Mouse (Mus musculus) limb, embryonic 13.5 days (tissue): ENCODE data around the gene Cryz. TPM values are rescaled to one million over a fixed set of nuclear protein-coding genes. Genes with fewer than 3 reads are reported as not detected.
"Not testable (repeated sequence)": the region's sequence is repeated elsewhere in the genome, so short reads cannot be mapped to it uniquely, and the experiment has no call there.

Experiments used
- ATAC-seq: fragments of 200-750 bp; cut with Nextera tagmentation; 2 replicates; pipeline ENCODE4 v1.8.0; 2017; ENCODE audit warnings: low read depth, moderate number of reproducible peaks, moderate TSS enrichment; ENCODE audit not compliant: low FRiP score
- H3K27ac ChIP-seq: fragments of 300-500 bp; sonication (generic); 2 replicates; pipeline ENCODE4 v1.5.1; 2015; ENCODE audit warnings: inconsistent platforms, mild to moderate bottlenecking, moderate library complexity
- H3K27me3 ChIP-seq: fragments of 300-500 bp; sonication (generic); 2 replicates; pipeline ENCODE4 v1.6.1; 2015; ENCODE audit warnings: mild to moderate bottlenecking, inconsistent platforms
- H3K36me3 ChIP-seq: fragments of 300-500 bp; sonication (generic); 2 replicates; pipeline ENCODE4 v1.6.1; 2015; ENCODE audit warnings: inconsistent platforms, mild to moderate bottlenecking, moderate library complexity
- H3K4me1 ChIP-seq: fragments of 300-500 bp; sonication (generic); 2 replicates; pipeline ENCODE4 v1.6.1; 2015; ENCODE audit warnings: inconsistent platforms
- H3K4me2 ChIP-seq: fragments of 300-500 bp; sonication (generic); replicated peaks from 2 replicates; pipeline ENCODE4 v1.6.1; 2015; ENCODE audit warnings: inconsistent platforms, mild to moderate bottlenecking, moderate library complexity
- H3K4me3 ChIP-seq: fragments of 300-500 bp; sonication (generic); 2 replicates; pipeline ENCODE4 v1.5.1; 2015; ENCODE audit warnings: moderate library complexity, mild to moderate bottlenecking, inconsistent platforms
- H3K9ac ChIP-seq: fragments of 300-500 bp; sonication (generic); 2 replicates; pipeline ENCODE4 v1.6.1; 2015; ENCODE audit warnings: mild to moderate bottlenecking, inconsistent platforms
- H3K9me3 ChIP-seq: fragments of 300-500 bp; sonication (generic); 2 replicates; pipeline ENCODE4 v1.6.1; 2016; ENCODE audit warnings: inconsistent platforms
- WGBS: fragments of 180-500 bp; shearing (Covaris S2); methylation state at CpG from one replicate; pipeline ENCODE4 v1.1.7; 2015; 5-methylcytosine and 5-hydroxymethylcytosine counted together
- polyA plus RNA-seq: library from polyadenylated mRNA; unstranded; fragments of >200 nt; fragmentation: Nextera tagmentation; extraction: Ambion mirVana; gene quantifications from 2 replicates; pipeline ENCODE4 v1.2.1, GENCODE M21; 2015

Cryz gene
- polyA plus RNA-seq, 1 experiment from 2014 or later, result 22.1 TPM

DNA sequence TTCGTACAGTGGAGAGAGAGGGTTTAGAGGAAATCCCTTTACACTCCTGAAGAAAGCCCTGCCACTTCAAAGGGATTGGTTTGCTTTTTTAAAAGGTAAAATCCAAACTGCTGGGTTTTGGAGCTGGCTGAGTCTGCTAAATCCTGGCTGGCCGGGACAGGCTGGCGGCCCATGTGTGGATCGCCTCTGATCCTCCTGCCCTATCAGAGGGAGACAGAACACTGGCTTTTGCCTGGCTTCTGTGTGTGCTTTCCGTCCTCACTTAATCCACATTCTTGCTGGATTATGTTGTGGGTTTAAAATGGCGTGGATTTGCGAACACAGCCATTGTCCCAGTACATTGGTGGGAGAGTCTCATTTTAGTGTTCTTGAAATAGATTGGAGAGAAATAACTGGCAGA, 18.8 kb downstream of the Cryz start:
- H3K27me3 ChIP-seq, result no peaks in the 10 kb centered on the region
- WGBS, result 84% methylated on average over 7 of the region's 7 CpGs
- H3K9ac ChIP-seq, result no peak overlapping the region
- H3K4me3 ChIP-seq, result no peak overlapping the region
- no peak overlapping the region for H3K4me2 ChIP-seq
- ATAC-seq, result no peak
- peaks cover 40% of the 10 kb centered on the region for H3K36me3 ChIP-seq
- H3K9me3 ChIP-seq, result no peaks in the 10 kb centered on the region
- H3K4me1 ChIP-seq, result no peaks in the 10 kb centered on the region
- H3K27ac ChIP-seq, result no peak overlapping the region

GRCm38 (mm10) chr3:154616106-154616505, 19.6 kb downstream of the Cryz start:
- H3K27me3 ChIP-seq, result no peaks in the 10 kb centered on the region
- H3K4me3 ChIP-seq, result no peak overlapping the region
- H3K9ac ChIP-seq, result no peak overlapping the region
- no peaks in the 10 kb centered on the region for H3K9me3 ChIP-seq
- no peaks in the 10 kb centered on the region for H3K4me1 ChIP-seq
- no peak for ATAC-seq
- H3K4me2 ChIP-seq, result no peak overlapping the region
- peaks cover 38% of the 10 kb centered on the region for H3K36me3 ChIP-seq
- WGBS, result 86% methylated on average over 4 of the region's 4 CpGs
- no peak overlapping the region for H3K27ac ChIP-seq

GRCm38 (mm10) chr3:154628284-154628683, 31.8 kb downstream of the Cryz start:
- no peak overlapping the region for H3K27ac ChIP-seq
- no peak overlapping the region for H3K4me3 ChIP-seq
- no peaks in the 10 kb centered on the region for H3K4me1 ChIP-seq
- H3K36me3 ChIP-seq, result no peaks in the 10 kb centered on the region
- peak; percentile 57 for ATAC-seq
- H3K27me3 ChIP-seq, result no peaks in the 10 kb centered on the region
- H3K9me3 ChIP-seq, result no peaks in the 10 kb centered on the region
- no peak overlapping the region for H3K9ac ChIP-seq
- no peak overlapping the region for H3K4me2 ChIP-seq

DNA sequence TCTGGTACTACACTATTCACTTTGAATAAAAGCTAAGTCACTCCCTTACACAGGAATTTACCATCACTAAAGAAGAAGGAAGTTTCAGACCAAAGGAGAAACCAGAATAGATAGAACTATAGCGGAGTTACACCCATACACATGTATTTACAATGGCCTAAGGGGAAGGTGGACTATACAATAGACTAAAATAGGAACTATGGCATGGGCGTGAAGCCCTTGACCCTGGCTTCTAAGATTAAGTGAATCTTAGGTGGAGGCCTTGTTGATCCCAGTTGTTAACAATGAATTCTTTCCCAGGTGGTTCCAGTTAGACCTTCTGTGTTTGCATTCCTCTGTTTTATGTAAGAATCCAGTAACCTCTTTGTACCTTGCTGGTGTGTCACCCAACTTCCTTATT, 34.8 kb downstream of the Cryz start:
- H3K27me3 ChIP-seq, H3K27ac ChIP-seq, H3K9ac ChIP-seq, H3K9me3 ChIP-seq, H3K4me3 ChIP-seq, H3K4me2 ChIP-seq, H3K36me3 ChIP-seq, ATAC-seq, H3K4me1 ChIP-seq: not testable (repeated sequence)
- 83% methylated on average over 2 of the region's 2 CpGs for WGBS

GRCm38 (mm10) chr3:154633091-154633490, 36.6 kb downstream of the Cryz start:
- H3K9me3 ChIP-seq, result no peaks in the 10 kb centered on the region
- no peaks in the 10 kb centered on the region for H3K27me3 ChIP-seq
- H3K4me1 ChIP-seq, result no peaks in the 10 kb centered on the region
- no peak overlapping the region for H3K27ac ChIP-seq
- H3K9ac ChIP-seq, result no peak overlapping the region
- WGBS, result 77% methylated on average over 5 of the region's 5 CpGs
- H3K4me3 ChIP-seq, result no peak overlapping the region
- no peak for ATAC-seq
- no peaks in the 10 kb centered on the region for H3K36me3 ChIP-seq
- no peak overlapping the region for H3K4me2 ChIP-seq

GRCm38 (mm10) chr3:154646638-154647442, 50.3 kb downstream of the Cryz start:
- 48% methylated on average over 29 of the region's 29 CpGs for WGBS
- H3K4me1 ChIP-seq, result 0 out of 2 replicates have a peak, but pooled peaks cover 3% of the 10 kb centered on the region
- H3K4me2 ChIP-seq, result peak overlapping the region; percentile 57
- H3K9me3 ChIP-seq, result no peaks in the 10 kb centered on the region
- no peak overlapping the region for H3K27ac ChIP-seq
- peaks cover 41% of the 10 kb centered on the region for H3K27me3 ChIP-seq
- H3K4me3 ChIP-seq, result peak overlapping the region; percentile 32
- no peak; the same call in 1 of the 2 replicates for ATAC-seq
- H3K9ac ChIP-seq, result no peak overlapping the region
- H3K36me3 ChIP-seq, result no peaks in the 10 kb centered on the region

GRCm38 (mm10) chr3:154647443-154647780, 50.9 kb downstream of the Cryz start:
- Histone ChIP-seq H3K4me1 (0 out of 2 replicates have a peak, but pooled peaks cover 3% of the 10 kb centered on the region), H3K4me3 (peak overlapping the region; percentile 32), H3K36me3 (no peaks in the 10 kb centered on the region), H3K9me3 (no peaks in the 10 kb centered on the region), H3K27ac (no peak overlapping the region), H3K9ac (no peak overlapping the region), H3K4me2 (peak overlapping the region; percentile 57), H3K27me3 (peaks cover 47% of the 10 kb centered on the region)
- WGBS, result 53% methylated on average over 7 of the region's 7 CpGs
- ATAC-seq, result no peak

DNA sequence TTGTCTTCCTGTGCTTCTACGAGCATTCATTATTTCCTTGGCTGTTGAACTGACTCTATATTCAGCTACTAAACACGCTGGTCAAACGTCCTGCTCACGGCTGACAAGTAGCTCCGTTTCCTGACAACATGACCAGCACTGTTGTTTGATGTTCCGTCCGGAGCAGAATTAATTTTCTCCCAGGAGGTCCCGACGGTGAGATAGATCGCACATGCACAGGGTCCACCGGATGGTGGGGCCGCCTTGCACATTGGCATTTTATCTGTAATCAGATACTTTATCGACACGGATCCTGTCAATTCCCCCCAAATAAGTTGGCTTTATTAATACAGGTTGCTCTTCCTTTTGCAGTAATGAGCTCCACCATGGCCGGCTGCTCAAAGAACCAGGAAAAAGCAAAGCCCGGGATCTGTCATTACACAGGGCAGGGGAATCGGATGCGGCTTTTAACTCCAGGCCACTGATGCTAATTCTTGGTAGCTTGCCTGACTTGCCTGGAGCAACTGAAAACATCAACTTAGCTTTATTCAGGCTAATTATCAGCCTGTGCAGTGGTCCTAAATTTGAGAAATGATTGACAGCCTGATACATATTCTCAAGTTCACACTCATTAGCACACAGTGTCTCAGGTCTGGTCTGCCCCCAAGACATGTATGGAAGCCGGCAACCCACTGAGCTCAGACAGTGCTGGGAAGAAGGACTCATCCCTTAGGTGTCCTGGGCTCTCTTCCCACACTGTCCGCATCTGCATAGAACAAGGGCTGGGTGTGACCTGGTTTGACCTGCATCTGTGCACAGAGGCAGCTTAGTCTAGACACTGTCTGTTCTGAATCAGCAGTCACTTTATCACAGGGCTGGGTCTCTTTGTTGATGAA, 53.1 kb downstream of the Cryz start:
- Histone ChIP-seq H3K9me3 (no peaks in the 10 kb centered on the region), H3K27me3 (peaks cover 52% of the 10 kb centered on the region), H3K27ac (no peak overlapping the region), H3K36me3 (no peaks in the 10 kb centered on the region), H3K9ac (no peak overlapping the region), H3K4me2 (no peak overlapping the region), H3K4me1 (0 out of 2 replicates have a peak, but pooled peaks cover 3% of the 10 kb centered on the region), H3K4me3 (no peak overlapping the region)
- ATAC-seq, result no peak
- 38% methylated on average over 20 of the region's 20 CpGs for WGBS

GRCm38 (mm10) chr3:154651192-154651821, 54.8 kb downstream of the Cryz start:
- peaks cover 58% of the 10 kb centered on the region for H3K27me3 ChIP-seq
- no peak overlapping the region for H3K4me2 ChIP-seq
- WGBS, result 78% methylated on average over 10 of the region's 10 CpGs
- ATAC-seq, result no peak
- 0 out of 2 replicates have a peak, but pooled peaks cover 3% of the 10 kb centered on the region for H3K4me1 ChIP-seq
- no peak overlapping the region for H3K9ac ChIP-seq
- no peak overlapping the region for H3K4me3 ChIP-seq
- H3K36me3 ChIP-seq, result no peaks in the 10 kb centered on the region
- no peaks in the 10 kb centered on the region for H3K9me3 ChIP-seq
- H3K27ac ChIP-seq, result no peak overlapping the region

- Histone ChIP-seq H3K27ac (no peak overlapping the region), H3K4me2 (no peak overlapping the region), H3K27me3 (peaks cover 52% of the 10 kb centered on the region), H3K36me3 (no peaks in the 10 kb centered on the region), H3K4me3 (no peak overlapping the region), H3K4me1 (no peaks in the 10 kb centered on the region), H3K9me3 (no peaks in the 10 kb centered on the region), H3K9ac (no peak overlapping the region)
- peak; percentile 55; the same call in 1 of the 2 replicates for ATAC-seq
- WGBS, result 44% methylated on average over 24 of the region's 24 CpGs
Measured at GRCm38 (mm10) chr3:154652581-154653420, 56.3 kb downstream of the Cryz start.

DNA sequence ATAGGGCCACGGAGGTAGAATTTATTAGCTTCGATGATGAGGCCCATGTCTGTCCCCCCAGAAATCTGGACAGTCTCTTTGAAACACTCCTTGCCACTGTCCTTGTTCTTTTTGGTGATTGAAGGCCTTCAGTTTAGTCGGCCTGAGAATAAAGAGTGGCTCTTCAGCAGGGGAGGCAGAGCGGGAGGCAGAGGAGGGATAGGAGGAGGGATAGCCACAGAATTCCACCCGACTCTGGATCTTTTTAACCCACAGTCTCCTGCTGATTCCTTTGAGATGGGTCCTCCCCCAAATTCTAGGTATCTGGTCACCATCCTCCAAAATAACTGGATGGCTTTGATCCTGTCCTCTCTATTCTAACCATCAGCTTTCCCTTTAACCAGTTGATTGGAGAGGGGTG, 56.9 kb downstream of the Cryz start:
- H3K4me3 ChIP-seq, result no peak overlapping the region
- H3K27ac ChIP-seq, result no peak overlapping the region
- no peaks in the 10 kb centered on the region for H3K9me3 ChIP-seq
- no peak overlapping the region for H3K9ac ChIP-seq
- H3K27me3 ChIP-seq, result peaks cover 46% of the 10 kb centered on the region
- ATAC-seq, result no peak
- no peak overlapping the region for H3K4me2 ChIP-seq
- 50% methylated on average over 5 of the region's 5 CpGs for WGBS
- H3K36me3 ChIP-seq, result no peaks in the 10 kb centered on the region
- H3K4me1 ChIP-seq, result no peaks in the 10 kb centered on the region
